Mouse (Mus musculus): ENCODE data around the gene Erich6b.

DNA sequence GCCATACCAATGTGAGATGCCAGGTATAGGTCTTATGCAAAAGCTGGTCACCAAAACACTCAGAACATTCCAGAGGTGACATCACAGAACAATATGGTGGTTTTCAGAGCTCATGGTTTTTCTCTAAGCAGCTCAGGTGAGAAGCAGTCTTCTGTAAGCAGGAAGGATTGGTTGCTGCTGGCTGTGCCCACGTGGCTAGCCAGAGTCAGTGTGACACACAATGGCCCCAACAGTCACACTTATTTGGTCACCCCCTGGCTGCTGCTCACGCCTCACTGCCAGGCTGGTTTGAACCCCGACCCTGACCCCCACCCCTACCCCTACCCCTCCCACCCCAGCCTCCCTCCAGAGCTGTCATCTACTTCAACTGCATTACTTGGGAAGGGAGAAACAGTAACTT, 49.1 kb upstream of the Erich6b start, which contains the start of gene Spert:
- TF ChIP-seq ZNF384 (IDR thresholded peaks at IDR 0.05; ENCODE audit: low read depth, low read length) (no peak), HCFC1 (IDR thresholded peaks at IDR 0.05; ENCODE audit: borderline replicate concordance, insufficient read depth, low read length) (no peak), MAFK (IDR thresholded peaks at IDR 0.05; ENCODE audit: insufficient read depth, low read depth, low read length) (no peak), ZC3H11A (IDR thresholded peaks at IDR 0.05; ENCODE audit: borderline replicate concordance, low read depth, low read length) (no peak), CHD2 (IDR thresholded peaks at IDR 0.05; ENCODE audit: low read depth, low read length) (no peak)

Data from ES-E14 (cell line).